Mouse (Mus musculus) retina, adult 2 months (tissue): ENCODE measurements around the gene Ggt1.
"Not testable (repeated sequence)": the region's sequence is repeated elsewhere in the genome, so short reads cannot be mapped to it uniquely, and the experiment has no call there.

Experiments used
- DNase-seq: peaks from one replicate; pipeline ENCODE4 v3.0.0-alpha.2; 2012; ENCODE audit warnings: low read depth, low spot score

Gene Ggt1

DNA sequence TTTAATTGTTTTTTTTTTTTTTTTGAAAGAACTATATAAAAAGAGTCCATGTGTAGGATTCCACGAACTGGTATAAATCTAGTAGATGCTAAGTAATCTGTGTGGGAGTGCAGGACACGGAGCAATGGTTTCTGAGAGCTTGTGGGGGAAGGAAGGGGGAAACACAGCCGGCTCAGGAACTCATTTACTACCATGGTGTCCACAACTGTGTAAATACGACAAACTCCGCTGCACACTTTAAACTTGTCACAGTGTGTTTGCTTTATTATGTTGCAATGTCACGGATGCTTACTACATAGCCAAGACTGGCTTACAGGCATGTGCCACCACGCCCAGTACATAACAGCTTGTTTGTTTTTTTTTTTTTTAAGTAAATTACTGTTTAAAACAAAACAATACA, 11.5 kb upstream of the Ggt1 start:
- DNase-seq = no peak

DNA sequence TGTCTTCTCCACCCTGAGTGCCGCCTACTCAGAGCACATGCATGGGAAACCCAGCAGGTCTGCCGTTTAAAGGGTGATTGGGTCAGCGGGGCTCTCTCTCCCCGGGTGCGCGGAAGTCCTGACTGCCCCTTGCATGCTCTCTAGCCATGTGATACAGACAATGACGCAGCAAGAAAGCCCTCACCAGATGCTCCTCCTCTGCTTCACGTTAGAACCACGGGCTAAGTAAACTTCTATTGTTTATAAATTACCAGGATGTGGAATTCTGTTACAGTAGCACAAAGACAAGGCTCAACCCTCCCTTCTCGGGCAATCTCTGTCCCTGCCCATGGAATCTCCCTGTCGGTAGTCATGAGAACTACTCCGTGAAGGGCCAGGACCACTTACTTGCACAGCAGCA, 10.2 kb upstream of the Ggt1 start:
- no peak for DNase-seq

DNA sequence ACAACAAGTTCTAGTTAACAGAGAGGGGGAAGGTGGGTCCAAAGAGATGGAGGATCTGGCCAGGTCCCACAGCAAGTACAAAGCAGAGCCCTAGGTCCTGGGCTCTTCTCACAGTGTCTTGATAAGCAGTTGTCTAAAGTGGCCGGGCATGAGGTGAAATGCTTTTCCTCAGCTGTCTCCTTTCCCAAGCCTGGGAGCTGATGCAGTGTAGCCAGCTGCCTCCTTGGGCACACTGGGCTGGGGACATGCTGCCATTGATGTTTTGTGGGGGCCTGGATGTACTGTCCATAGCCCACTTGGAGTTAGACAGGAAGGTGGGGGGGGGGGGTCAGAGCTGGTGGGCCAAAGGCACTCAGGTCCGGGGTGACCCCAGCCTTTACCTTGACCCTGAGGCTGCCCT, 9.3 kb upstream of the Ggt1 start:
- DNase-seq = no peak

DNA sequence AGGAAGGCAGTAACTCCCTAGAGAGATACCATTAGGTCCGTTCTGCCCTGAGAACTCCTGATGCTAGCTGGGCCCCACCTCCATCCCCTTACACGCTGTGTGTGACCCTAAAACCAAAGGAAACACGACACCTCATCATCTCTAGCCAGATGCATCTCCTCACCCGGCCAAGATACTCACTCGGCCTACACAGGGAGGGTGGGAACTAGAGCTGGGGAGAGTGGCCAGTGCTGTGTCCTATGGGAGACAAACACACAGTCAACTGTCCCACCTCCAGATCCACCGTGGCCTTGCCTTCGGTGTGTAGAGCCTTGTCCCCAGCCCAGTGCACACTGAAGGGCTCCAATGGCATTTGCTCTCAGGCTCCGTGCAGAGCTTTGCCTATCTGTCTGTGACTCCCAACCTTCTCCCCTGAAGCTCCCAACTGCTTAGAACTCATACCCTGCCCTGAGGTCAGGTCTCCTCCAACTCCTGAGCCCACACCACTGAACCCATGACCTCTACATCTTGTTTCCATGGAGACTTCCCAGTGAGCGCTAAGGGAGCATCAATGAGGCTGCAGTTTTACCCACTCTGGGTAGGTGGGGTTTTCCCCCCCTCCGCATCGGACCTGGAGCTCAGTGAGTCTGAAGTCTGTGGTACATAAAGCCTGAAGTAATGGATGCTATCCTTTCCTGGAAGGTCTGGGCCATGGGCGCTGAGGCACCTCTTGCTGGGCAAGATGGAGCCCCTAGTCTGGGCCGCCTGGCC, 8.5 kb upstream of the Ggt1 start:
- no peak for DNase-seq

DNA sequence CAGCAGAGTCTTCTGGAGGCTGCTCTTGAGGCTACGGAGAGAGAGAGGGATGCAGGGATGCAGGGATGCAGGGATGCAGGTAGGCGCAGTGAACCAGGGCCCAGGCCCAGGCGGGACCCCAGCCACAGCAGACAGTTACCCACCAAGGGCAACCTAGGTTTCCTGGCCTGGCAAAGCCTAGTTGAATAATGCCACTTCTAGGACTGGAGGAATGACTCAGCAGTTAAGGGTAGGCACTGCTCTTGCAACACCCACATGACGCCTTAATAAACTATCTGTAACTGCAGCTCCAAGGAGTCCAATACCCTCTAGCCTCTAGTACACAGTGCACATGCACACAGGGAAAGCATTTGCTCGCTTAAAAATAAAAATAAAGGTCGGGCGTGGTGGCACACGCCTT, 7.3 kb upstream of the Ggt1 start:
- no peak for DNase-seq

DNA sequence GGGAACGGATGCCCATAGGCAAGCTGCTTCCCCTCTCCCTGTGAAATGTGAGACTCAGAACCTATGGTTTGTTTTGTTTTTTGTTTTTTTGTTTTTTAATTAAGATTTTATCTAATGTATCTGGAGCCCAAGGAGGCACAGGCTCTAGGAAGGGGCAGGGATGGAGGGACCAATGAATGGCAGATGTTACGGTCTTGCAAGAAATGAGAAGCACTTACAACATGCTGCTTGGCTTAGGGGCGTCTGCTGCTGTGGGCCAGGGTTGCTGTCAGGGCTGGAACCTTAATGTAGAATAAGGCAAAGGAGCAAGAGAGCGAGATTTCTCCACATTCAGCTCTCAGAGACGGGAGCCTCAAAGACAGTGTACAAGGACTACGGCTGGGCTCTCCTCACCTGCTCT, 5.8 kb upstream of the Ggt1 start:
- DNase-seq = no peak

DNA sequence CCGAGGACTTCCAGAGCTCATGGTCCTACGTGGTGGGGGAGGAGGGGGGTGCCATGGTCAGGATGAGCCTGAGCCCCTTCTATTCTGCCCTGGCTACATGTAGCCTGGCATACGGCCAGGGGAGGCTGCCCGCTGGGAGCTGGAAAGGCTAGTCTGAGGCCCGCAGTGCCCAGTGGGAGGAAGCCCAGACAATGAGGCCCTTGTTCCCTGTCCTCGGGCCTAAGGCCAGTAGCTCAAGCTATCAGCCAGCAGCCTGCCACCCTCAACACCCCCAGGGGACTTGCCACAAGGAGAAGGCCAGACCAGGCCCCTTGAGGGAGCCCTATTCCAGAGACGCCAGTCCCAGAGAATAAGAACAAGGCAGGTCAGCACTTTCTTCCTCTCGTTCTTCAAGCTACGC, 5.4 kb upstream of the Ggt1 start:
- no peak for DNase-seq

DNA sequence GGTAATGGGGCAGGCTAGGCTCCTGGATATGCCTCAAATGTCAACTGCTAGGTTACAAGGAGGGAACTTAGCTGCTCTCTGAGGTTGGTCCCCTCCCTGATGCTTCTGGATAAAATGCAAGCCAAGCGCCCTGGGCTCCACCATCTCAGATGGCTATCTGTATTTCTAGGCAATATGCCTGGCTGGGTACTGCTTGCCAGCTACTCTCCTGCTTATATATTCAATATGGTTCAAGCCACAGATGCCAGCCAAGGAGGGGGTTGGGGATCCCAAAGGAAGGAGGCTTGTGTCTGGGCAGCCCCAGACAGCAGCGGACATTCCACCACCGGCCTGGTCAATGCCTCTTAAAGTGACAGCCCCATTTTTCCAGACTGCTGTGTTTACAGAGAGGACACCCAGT, 2.9 kb upstream of the Ggt1 start:
- DNase-seq = no peak

DNA sequence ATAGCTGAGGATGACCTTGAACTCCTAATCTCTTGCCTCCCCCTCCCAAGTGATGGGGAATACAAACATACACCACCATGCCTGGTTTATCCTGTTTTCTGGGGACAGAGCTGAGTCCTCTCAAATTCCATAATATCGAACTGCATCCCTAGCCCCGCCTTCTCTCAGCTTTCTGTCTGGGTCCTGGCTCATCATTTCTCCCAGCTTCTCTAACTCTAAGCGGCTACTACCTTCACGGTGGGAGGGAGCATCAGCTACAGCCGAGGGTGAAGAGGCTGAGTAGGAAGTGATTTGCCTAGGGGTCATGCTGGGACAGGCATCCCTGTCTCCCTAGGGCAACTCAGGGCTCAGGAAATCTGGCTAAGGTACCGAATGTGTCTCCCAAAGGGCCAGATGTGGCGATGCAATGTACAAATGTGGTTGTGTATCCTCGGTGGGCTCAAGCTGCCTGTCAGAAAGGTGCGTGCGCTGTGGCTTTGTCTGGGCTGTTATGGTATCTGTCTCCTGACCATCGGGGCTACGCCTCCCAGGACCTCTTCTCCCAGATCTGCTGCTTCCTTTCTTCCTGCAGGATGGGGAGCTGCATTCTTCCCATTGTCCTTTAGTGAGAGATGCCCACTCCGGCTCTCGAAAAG, 2.2 kb upstream of the Ggt1 start:
- no peak for DNase-seq

DNA sequence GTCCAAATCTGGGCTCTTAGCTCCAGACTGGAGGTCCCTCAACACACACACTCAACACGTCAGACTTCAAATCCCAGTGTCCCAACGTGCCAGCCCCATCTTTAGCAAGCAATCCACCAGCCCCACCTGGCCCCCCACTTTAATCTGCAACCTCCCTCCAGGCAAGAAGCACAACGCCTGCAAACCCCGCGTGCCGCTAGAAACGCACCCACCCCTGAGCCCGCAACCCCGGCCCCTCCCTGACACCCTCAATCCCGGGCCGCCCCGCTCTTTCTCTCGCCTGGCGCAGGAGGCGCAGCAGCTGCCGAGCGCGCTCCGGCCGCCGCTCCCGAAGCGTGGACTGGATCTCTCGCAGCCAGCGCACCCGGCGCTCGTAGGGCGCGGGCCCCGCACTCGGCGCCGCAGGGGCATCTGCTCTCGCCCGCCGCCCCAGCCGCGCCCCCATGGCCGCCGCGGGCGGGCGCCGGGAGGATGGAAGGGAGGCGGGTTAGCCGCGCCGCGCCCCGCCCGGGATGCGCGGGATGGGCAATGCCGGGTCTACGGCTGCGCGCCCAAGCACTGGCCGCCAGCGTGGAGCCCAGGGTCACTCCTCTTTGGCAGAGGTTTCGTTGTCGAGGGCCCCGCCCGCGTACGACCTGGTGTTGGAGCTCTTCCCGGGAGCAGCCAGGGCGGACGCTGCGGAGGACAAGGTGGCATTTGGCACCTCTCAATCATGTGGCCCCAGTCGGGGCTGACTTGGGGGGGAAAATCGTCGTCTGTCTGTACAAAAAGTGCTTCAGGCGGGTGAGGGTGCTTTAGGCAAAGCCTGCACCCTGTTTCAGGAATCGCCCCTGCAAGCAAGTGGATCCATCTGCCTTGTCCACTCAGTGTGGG, 1.5 kb upstream of the Ggt1 start, which contains the start of gene Lrrc75b:
Lrrc75b (minus strand) TSS at position 655 of the 873 bp plus-strand sequence.
- DNase-seq = no peak

DNA sequence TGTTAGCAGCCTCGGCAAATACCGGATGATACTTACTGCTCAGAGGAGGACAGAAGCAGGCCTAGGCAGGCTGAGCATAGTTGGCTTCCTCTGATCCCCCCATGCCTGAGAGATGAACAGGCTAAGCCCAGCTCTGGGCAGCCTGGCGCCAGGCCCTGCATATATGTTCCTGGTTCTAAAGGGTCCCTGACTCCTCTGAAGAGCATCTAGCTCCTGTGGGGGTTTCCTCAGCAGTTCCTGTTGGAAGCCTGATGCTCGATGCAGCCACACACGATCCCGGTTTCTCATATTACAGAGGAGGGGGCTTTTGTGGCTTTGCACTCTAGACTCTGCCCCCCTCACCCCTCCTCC, 880 bp upstream of the Ggt1 start:
- DNase-seq = no peak

DNA sequence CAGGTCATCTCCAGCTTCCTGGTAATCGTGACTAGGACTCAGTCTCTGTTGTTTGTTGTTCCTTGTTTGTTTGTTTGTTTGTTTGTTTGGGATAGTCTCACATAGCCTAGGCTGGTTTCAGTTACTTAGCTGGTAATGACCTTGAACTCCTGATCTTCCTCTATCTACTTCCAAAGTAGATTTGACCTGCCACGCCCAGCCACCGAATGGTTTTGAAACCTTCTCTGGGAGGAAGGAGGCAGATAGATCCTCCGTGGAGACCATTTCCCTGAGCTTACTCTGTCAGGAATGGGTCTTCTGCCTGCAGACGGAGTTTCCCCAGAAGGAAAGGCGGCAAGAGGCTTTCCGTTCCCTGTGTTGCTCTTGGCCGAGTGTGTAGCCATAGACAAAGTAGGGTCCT, 1.2 kb downstream of the Ggt1 start:
- DNase-seq = no peak

DNA sequence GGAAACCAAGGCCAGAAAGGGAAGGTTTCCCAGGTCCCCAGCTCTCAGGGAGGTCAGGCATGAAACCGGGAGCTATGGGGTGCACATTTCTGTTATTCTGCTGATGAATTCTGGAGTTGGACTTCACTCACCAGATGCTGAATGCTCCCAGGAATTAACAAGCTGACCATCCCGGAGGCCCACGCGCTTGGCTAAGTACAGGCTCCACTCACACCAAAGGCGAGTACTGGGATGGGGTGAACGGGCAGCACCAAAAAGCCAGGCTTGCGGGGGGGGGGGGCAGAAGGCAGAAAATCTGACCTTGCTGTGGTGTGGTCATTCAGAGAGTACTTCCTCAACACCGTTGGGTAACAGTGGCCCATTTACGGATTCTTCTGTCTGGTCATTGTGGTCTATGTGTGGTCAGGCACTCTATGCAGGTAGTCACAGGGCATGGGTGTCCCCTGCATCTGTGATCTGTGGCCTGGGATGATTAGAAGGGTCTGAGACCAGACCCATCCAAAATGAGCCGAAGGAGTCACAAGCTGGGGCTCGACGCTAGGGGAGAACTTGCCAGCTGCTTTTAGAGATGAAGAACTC, 3.4 kb downstream of the Ggt1 start:
- no peak for DNase-seq

DNA sequence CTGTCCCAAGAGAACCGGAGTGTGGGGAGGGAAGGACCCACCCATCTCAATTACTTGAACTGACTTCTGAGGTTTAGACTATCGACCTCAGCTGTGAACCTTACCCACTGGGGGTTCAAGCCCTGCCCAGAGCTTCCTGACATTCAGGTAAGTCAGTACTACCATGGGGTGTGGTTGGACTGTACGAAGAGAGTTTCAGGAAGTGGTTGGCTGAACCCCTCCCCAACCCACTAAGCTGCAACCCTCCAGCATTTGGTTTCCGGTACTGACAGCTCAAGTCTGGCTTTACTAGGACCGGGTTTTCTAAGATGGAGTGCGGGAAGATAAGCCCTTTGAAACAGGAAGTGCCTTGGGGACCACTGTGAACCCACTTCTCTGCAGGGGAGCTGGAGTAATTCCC, 4.0 kb downstream of the Ggt1 start:
- no peak for DNase-seq

DNA sequence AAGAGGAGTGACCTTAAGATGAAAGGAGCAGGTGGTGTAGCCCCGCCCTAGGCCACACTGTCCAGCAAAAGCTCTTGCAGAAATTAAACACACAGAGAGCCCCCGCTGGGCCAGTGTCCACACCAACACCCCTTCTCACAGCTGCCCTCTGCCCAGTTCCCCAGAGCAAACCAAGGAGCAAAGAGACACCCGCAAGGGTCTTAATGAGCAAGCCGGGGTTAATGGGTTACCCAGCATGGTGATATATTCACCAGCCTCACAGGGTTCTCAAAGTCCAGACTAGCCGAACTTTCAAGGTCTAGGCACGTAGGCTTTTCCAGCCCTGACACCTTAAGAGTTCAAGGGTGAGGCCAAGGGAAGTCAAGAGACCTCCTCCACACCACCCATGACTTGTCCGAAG, 4.5 kb downstream of the Ggt1 start:
- no peak for DNase-seq

DNA sequence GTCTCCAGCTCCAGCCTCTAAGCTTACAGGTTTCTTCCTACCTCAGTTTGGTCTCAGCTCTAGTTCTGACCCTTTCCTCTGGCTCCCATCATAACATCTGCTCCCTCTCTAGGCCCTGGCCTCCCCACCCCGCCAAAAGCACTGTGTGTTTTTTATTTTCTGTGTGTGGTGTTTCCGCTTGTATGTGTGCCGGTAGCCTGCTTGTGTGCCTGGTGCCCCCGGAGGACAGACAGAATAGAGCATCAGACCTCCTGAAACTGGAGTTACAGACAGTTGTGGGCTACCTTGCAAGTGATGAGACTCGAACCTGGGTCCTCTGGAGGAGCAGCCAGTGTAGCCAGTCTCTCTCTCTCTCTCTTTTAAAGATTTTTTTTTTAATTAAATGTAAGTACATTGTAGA, 4.9 kb downstream of the Ggt1 start:
- no peak for DNase-seq

DNA sequence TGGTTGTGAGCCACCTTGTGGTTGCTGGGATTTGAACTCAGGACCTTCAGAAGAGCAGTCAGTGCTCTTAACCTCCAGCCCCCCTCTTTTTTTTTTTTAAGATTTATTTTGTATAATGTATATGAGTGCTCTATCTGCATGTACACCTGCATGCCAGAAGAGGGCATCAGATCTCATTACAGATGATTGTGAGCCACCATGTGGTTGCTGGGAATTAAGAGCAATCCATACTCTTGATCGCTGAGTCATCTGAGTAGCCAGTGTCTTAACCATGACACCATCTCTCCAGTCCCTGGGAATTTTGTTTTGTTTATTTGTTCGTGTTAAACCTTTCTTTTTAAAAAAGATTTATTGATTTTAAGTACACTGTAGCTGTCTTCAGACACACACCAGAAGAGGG, 5.4 kb downstream of the Ggt1 start:
- not testable (repeated sequence) for DNase-seq

DNA sequence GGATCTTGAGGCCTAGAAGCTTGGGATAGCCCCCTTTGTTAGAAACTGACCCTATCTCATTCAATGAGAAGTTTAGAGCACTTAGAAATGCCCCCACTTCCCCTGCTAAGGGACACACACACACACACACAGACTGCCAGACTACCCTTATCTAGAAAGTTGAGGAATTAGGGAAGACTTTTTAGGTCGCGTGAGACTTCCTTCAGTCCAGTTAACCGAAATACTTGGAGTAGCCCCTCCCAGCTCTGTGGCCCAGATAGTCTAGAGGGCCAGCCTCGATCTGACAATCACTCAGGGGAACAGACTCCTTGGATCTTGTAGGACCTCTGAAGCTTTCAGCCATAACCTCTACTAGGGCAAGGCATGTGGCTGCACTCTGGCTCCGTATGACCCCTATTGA, 6.6 kb downstream of the Ggt1 start:
- no peak for DNase-seq

DNA sequence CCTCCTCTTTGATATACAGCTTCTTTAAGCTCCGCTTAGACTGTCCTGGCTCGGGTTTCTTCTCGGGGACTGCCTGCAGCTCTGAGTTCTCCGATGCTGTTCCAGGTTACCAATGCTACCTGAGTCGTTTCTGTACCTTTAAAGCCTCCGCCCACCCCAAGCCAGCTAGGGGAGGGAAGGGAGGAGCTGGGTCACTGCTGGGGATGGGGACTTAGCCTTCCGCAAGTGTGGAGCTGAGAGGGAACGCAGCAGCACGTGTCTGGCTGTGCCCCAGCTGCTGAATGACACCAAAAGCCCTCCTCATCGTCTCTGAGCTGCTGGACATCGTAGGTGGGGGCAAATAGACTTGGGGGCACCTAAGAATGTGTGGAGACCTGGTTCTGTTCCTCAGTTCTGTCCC, 7.0 kb downstream of the Ggt1 start:
- no peak for DNase-seq

DNA sequence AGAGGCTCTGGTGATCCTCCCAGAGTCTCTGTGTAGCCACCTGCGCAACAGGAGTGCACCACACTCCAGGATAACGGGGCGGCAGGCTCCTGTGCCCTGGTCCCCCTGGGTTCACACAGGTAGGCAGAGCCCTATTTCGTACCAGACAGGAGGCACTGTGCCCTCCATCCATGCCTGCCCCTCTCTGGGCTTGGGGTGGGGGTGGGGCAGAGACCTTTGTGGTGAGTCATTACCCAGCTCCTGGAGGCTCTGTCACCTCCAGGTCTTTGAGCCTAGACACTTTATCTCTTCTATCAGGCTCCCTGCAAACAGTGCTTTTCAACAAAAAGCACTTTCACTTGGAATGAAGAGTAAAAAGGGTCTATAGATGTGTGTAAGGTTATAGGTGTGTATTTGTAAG, 7.4 kb downstream of the Ggt1 start:
- DNase-seq = no peak

DNA sequence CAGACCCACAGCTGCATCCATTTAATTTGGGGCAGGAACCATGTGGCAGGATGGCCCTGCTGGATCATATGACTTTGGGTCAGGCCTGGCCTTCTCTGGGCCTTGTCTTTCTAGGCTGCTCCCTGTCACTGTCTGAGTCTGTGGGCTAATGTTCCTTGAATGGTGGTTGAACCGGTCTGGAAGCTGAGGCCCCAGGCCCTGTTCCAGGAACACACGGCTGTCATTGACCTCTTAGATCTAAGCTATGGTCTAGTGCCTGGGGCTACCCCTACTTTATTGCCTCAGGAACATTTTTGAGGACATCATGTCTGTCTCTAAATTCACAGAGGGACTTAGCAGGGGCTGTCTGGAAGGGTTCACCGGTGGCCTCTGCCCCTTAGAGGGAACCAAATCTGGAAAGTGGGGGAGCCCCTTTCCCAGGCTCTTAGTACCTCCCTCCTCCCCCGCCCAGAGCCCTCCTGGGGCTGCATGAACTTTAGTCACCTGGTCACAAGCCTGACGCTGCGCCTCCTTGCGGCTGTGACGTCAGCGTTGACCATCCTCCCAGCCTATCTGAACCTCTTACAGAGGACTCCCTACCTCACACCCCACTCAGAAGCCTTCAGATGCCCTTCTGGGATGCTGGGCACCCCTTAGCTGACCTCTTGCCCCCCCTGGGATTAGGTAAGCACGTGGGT, 9.7 kb downstream of the Ggt1 start:
- no peak for DNase-seq

DNA sequence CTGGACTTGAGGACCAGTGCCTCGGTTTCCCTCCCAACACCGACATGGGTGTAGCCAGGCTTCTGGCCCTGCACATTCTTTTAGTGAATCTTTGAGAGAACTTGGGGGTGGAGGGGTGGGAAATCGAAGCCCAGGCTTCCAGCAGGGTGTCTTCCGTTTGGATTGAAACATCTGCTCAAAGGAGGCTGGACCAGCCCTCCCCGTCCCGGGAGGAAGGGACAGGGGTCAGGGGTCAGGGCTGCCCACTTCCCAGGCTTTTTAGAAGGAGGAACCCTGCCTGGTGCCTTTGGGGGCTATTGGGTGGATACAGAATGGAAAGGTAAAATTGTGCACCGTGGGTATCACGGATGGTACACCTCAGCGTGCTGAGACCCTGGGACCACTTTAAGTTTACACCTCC, 10.5 kb downstream of the Ggt1 start:
- no peak for DNase-seq
